Mouse (Mus musculus): ENCODE data around the gene Arhgef1. TPM values are rescaled to one million over a fixed set of nuclear protein-coding genes. Genes with fewer than 3 reads are reported as not detected.
A peak's percentile ranks its signal among the peaks of the same experiment; 100 is the strongest.

Gene Arhgef1
- polyA plus RNA-seq, 1 experiment from 2014 or later = 54.2 TPM

GRCm38 (mm10) chr7:24912480-24912879 lies 9.8 kb downstream of the Arhgef1 start:
- 90% methylated on average over 14 of the region's 14 CpGs for WGBS
- H3K27ac ChIP-seq = no peak overlapping the region
- H3K4me3 ChIP-seq = no peak overlapping the region
- no peak overlapping the region for H3K9ac ChIP-seq
- H3K4me2 ChIP-seq = no peak overlapping the region
- no peaks in the 10 kb centered on the region for H3K27me3 ChIP-seq
- no peak for ATAC-seq
- peaks cover 56% of the 10 kb centered on the region for H3K36me3 ChIP-seq (ENCODE audit: poor library complexity, severe bottlenecking)
- no peaks in the 10 kb centered on the region for H3K9me3 ChIP-seq (replicated peaks)
- 0 out of 2 replicates have a peak, but pooled peaks cover 2% of the 10 kb centered on the region for H3K4me1 ChIP-seq

- ATAC-seq = no peak
- H3K4me1 ChIP-seq = no peaks in the 10 kb centered on the region
- no peaks in the 10 kb centered on the region for H3K27me3 ChIP-seq
- H3K36me3 ChIP-seq (ENCODE audit: poor library complexity, severe bottlenecking) = peaks cover 72% of the 10 kb centered on the region
- no peaks in the 10 kb centered on the region for H3K9me3 ChIP-seq (replicated peaks)
- no peak overlapping the region for H3K4me3 ChIP-seq
- no peak overlapping the region for H3K27ac ChIP-seq
- H3K9ac ChIP-seq = no peak overlapping the region
- 91% methylated on average over 20 of the region's 20 CpGs for WGBS
- H3K4me2 ChIP-seq = no peak overlapping the region
Observed at GRCm38 (mm10) chr7:24918763-24919323, 16.1 kb downstream of the Arhgef1 start.

DNA sequence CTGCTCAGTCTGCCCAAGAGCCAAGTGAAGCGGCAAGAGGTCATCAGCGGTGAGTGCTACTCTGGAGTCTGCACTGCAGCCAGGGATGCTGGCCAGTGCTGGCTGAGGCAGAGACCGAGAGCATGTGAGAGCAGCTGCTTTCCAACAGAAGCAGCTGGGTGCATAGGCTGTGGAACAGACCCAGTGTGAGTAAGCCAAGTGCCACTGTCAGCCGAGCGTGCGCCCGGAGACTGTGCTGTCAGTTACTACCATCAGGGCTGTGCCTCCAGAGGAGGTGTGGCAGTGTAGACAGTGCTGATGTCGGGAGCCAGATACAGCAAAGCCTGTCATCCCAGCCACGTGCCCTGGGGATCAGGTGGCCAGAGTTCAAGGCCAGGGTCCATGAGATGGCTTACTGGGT lies 17.0 kb downstream of the Arhgef1 start:
- no peak overlapping the region for H3K4me2 ChIP-seq
- no peak overlapping the region for H3K4me3 ChIP-seq
- H3K4me1 ChIP-seq = no peaks in the 10 kb centered on the region
- no peak overlapping the region for H3K9ac ChIP-seq
- no peaks in the 10 kb centered on the region for H3K9me3 ChIP-seq (replicated peaks)
- H3K27ac ChIP-seq = no peak overlapping the region
- H3K27me3 ChIP-seq = no peaks in the 10 kb centered on the region
- H3K36me3 ChIP-seq (ENCODE audit: poor library complexity, severe bottlenecking) = peaks cover 81% of the 10 kb centered on the region
- no peak for ATAC-seq
- WGBS = 90% methylated on average over 9 of the region's 9 CpGs

DNA sequence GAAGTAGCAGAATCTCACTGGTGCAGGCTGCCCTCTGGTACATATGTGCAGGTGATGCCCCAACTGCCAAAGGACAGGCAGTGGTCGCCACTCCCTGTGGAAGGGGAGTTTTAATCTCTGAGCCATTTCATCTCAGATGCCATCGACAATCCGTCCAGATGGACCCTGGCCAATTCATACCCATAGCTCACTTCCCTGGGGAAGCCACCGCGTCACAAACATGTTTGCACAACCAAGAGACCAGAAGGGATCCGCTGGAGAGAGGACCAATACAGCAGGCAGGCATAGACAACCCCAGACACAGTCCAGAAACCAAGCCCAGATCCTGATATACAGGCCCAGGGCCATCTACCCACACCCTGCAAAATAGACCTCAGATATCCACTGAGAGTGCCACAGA lies 27.8 kb downstream of the Arhgef1 start:
- no peak overlapping the region for H3K4me2 ChIP-seq
- H3K27me3 ChIP-seq = peaks cover 73% of the 10 kb centered on the region
- WGBS = 57% methylated on average over 6 of the region's 6 CpGs
- H3K27ac ChIP-seq = no peak overlapping the region
- ATAC-seq = no peak
- peaks cover 22% of the 10 kb centered on the region for H3K36me3 ChIP-seq (ENCODE audit: poor library complexity, severe bottlenecking)
- peaks cover 18% of the 10 kb centered on the region for H3K4me1 ChIP-seq
- no peak overlapping the region for H3K4me3 ChIP-seq
- H3K9ac ChIP-seq = no peak overlapping the region
- no peaks in the 10 kb centered on the region for H3K9me3 ChIP-seq (replicated peaks)

- H3K9me3 ChIP-seq (replicated peaks) = no peaks in the 10 kb centered on the region
- H3K9ac ChIP-seq = no peak overlapping the region; the same call in 1 of the 2 replicates
- ATAC-seq = no peak
- H3K27me3 ChIP-seq = peaks cover 85% of the 10 kb centered on the region
- H3K4me1 ChIP-seq = peaks cover 18% of the 10 kb centered on the region
- WGBS = 2% methylated on average over 15 of the region's 15 CpGs
- H3K27ac ChIP-seq = no peak overlapping the region
- peaks cover 10% of the 10 kb centered on the region for H3K36me3 ChIP-seq (ENCODE audit: poor library complexity, severe bottlenecking)
- no peak overlapping the region for H3K4me2 ChIP-seq
- no peak overlapping the region for H3K4me3 ChIP-seq
Observed at GRCm38 (mm10) chr7:24931651-24932050, 28.9 kb downstream of the Arhgef1 start.

DNA sequence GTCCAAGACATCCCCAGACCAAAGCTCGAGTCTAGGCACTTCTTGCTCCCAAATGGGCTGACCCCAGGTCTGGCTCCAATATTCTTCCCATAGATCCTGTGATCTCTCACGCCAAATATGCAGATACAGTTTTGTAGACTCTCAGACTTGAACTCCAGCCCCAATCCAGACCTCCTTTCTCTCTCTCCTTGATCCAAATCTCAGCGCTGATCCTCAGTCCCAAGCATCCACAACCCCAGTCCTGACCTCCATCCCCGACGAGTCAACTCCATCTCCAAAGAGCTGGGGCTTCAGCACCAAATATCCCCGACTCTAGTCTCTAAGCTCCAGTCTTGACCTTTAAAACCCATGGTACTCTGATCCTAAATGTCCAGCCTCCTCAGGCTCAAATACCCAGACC lies 40.9 kb downstream of the Arhgef1 start:
- ATAC-seq = no peak
- 4% methylated on average over 6 of the region's 6 CpGs for WGBS
- Histone ChIP-seq H3K9me3 (replicated peaks) (no peaks in the 10 kb centered on the region), H3K4me1 (peaks cover 13% of the 10 kb centered on the region), H3K4me3 (peak overlapping the region; percentile 39; the same call in 1 of the 2 replicates), H3K4me2 (no peak overlapping the region; the same call in 1 of the 2 replicates), H3K27me3 (peaks cover 98% of the 10 kb centered on the region), H3K27ac (no peak overlapping the region), H3K36me3 (ENCODE audit: poor library complexity, severe bottlenecking) (no peaks in the 10 kb centered on the region), H3K9ac (no peak overlapping the region)

- ATAC-seq = no peak
- H3K27ac ChIP-seq = no peak within 1 kb of the TSS
- no peaks in the 10 kb centered on the region for H3K36me3 ChIP-seq (ENCODE audit: poor library complexity, severe bottlenecking)
- H3K4me3 ChIP-seq = peak within 1 kb of the TSS; percentile 39
- H3K27me3 ChIP-seq = peaks cover 98% of the 10 kb centered on the region
- H3K4me1 ChIP-seq = peaks cover 16% of the 10 kb centered on the region
- under 1% methylated on average over 61 of the region's 72 CpGs for WGBS
- H3K9me3 ChIP-seq (replicated peaks) = no peaks in the 10 kb centered on the region
- H3K4me2 ChIP-seq = peak within 1 kb of the TSS; percentile 63
- H3K9ac ChIP-seq = peak within 1 kb of the TSS; percentile 45
Observed at GRCm38 (mm10) chr7:24944257-24944950, 41.7 kb downstream of the Arhgef1 start, which contains the start of gene Gm4881. Gene Gm4881, minus strand, starts transcription at chr7:24944494.

DNA sequence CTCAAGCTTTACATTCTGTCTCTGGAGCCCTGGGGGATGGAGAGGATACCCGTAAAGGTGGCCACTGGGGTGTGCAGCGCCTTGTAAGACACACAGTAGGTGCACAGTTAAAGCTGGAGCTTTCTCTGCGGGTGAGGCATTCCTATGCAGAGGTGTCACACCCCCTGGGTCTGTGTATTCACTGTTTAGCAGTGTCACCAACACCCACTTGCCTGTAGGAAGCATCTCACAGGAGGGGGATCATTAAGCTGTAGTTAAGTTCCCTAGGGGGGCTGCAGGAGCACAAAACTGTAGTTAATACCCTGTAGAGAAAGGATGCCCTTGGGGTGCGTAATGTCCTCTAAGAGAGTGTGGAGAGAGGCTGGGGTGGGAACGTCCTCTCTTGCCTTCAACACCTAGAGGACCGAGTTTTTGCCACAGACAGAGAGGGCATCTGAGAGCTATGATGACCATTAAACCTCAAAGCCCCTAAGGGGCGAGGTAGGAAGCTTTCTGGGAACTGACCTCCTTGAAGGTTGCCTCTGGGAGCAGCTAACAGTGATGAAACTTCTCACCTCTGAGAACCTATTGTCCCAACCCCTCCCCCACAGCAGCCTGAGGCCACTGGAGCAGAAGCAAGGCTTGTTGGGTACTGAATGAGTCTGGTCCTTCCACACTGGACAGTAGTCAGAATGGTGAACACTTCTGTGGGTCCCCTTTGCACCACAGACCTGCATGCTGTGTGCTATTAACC lies 44.8 kb downstream of the Arhgef1 start:
- H3K4me2 ChIP-seq = no peak overlapping the region
- no peaks in the 10 kb centered on the region for H3K9me3 ChIP-seq (replicated peaks)
- no peak for ATAC-seq
- no peak overlapping the region for H3K4me3 ChIP-seq
- H3K9ac ChIP-seq = no peak overlapping the region
- H3K36me3 ChIP-seq (ENCODE audit: poor library complexity, severe bottlenecking) = no peaks in the 10 kb centered on the region
- H3K4me1 ChIP-seq = peaks cover 32% of the 10 kb centered on the region
- H3K27ac ChIP-seq = no peak overlapping the region
- peaks cover 100% of the 10 kb centered on the region for H3K27me3 ChIP-seq
- 3% methylated on average over 7 of the region's 7 CpGs for WGBS

- no peak overlapping the region for H3K9ac ChIP-seq
- H3K27ac ChIP-seq = no peak overlapping the region
Observed at GRCm38 (mm10) chr7:24948774-24949173, 46.1 kb downstream of the Arhgef1 start.

DNA sequence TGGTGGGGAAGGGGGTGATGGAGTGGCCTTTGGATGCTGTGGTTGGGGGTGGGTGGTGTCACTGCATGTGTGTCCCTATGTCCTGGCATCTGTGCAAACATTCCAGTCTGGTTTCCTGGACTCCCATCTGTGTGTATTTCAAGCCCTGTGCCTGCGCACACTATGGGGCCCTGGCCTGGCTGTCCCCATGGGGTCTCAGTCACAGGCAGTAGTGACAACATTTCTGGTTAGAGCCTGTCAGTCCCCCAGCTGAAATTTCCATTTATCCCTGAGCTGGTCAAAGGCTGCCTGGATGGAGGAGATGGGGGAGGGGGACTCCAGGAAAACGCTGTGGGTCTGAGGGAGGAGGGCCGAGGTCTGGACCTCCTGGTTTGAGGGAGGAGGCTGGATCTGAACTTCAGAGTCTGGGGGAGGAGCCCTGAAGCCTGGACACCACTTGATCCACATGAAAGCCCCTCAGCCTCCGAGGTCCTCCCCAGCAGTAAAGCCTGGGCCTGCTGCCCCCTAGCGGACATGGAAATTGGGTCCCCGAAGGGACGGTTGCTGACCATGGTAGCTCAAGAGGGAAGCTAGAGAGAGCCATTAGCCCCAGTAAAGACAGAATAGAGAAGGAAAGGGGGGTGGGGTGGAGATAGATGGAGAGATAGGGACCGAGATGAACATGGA lies 47.4 kb downstream of the Arhgef1 start:
- Histone ChIP-seq H3K4me2 (no peak overlapping the region), H3K27me3 (peaks cover 100% of the 10 kb centered on the region), H3K9ac (no peak overlapping the region), H3K27ac (no peak overlapping the region), H3K4me3 (no peak overlapping the region), H3K4me1 (peaks cover 36% of the 10 kb centered on the region), H3K9me3 (replicated peaks) (no peaks in the 10 kb centered on the region), H3K36me3 (ENCODE audit: poor library complexity, severe bottlenecking) (no peaks in the 10 kb centered on the region)
- 1% methylated on average over 8 of the region's 8 CpGs for WGBS
- peak; percentile 23; the same call in 1 of the 2 replicates for ATAC-seq

More at GRCm38 (mm10) chr7:24948774-24949173, 46.1 kb downstream of the Arhgef1 start:
- Histone ChIP-seq H3K4me1 (peaks cover 35% of the 10 kb centered on the region), H3K36me3 (ENCODE audit: poor library complexity, severe bottlenecking) (no peaks in the 10 kb centered on the region), H3K4me3 (peak overlapping the region; percentile 17; the same call in 1 of the 2 replicates), H3K9me3 (replicated peaks) (no peaks in the 10 kb centered on the region), H3K4me2 (peak overlapping the region; percentile 31), H3K27me3 (peaks cover 100% of the 10 kb centered on the region)
- ATAC-seq = no peak
- WGBS = under 1% methylated on average over 29 of the region's 29 CpGs

GRCm38 (mm10) chr7:24953966-24954365 lies 51.3 kb downstream of the Arhgef1 start:
- peak overlapping the region; percentile 39 for H3K4me3 ChIP-seq
- H3K4me1 ChIP-seq = peaks cover 35% of the 10 kb centered on the region
- peak overlapping the region; percentile 64 for H3K4me2 ChIP-seq
- H3K27ac ChIP-seq = no peak overlapping the region
- no peaks in the 10 kb centered on the region for H3K9me3 ChIP-seq (replicated peaks)
- ATAC-seq = no peak
- WGBS = 5% methylated on average over 24 of the region's 24 CpGs
- no peaks in the 10 kb centered on the region for H3K36me3 ChIP-seq (ENCODE audit: poor library complexity, severe bottlenecking)
- H3K9ac ChIP-seq = peak overlapping the region; percentile 51
- peaks cover 86% of the 10 kb centered on the region for H3K27me3 ChIP-seq

Measured in forebrain, embryonic 13.5 days (tissue).